9 mouse cellular contexts compared by ENCODE assay signal in the genomic region with DNA sequence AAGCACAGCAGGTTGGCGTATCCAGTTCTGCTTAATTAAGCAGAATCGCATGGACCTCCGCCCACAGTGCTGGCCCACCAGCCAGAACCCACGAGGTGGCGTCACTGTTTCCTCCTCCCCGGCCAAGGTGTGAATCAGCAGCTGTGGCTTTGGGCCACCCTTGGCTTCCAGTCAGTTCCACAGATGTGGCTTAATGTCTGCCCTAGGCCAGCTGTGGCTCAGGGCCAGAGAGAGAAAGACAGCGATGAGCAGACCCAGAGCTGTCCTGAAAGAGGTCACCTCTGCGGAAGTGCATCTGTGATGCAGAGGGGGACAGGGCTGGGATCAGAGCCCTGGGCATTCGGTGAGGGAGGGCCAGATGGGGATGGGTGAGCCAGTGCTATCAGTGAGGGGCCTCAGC. TPM values are rescaled to one million over a fixed set of nuclear protein-coding genes. Genes with fewer than 3 reads are reported as not detected.
DNase-seq lines count a peak whose midpoint lies in the region; ATAC-seq and TF ChIP-seq lines count a peak whose summit lies in the region.
"Had no signal": no experiment of that assay in that cellular context is flagged by ENCODE, and none has a peak within 500 bp of the region (broad histone marks: within the 10 kb centered on the region; RNA-seq: fewer than 3 reads in every experiment).

No protein-coding gene starts in this region.

- 0 out of 2 replicates have a peak, but pooled peaks have one; percentile 39 for ATAC-seq in embryonic facial prominence, embryonic 11.5 days (replicated peaks; ENCODE audit: insufficient number of reproducible peaks, low FRiP score, low TSS enrichment, low read depth)
- peak; percentile 66 for ATAC-seq in limb, embryonic 15.5 days (ENCODE audit: insufficient number of reproducible peaks, low FRiP score, low TSS enrichment, low read depth)
- ATAC-seq in CD4-positive, CD25-positive, alpha-beta regulatory T cell, adult 4 months: no peak

- peak; percentile 1 for TF ChIP-seq CTCF in C2C12 (IDR thresholded peaks at IDR 0.05; ENCODE audit: control insufficient read depth, insufficient read depth, insufficient read length)

- WGBS in embryonic facial prominence, embryonic 11.5 days: 72% methylated on average over 9 of the region's 9 CpGs
- 65% methylated on average over 9 of the region's 9 CpGs for WGBS in embryonic facial prominence, embryonic 10.5 days
- WGBS in limb, embryonic 15.5 days: 43% methylated on average over 9 of the region's 9 CpGs

- H3K9me3 ChIP-seq in embryonic facial prominence, embryonic 11.5 days (replicated peaks; ENCODE audit: control insufficient read depth, low read length): no peaks in the 10 kb centered on the region
- H3K9me3 ChIP-seq in embryonic facial prominence, embryonic 10.5 days: no peaks in the 10 kb centered on the region
- no peaks in the 10 kb centered on the region for H3K9me3 ChIP-seq in limb, embryonic 15.5 days
- H3K9me3 ChIP-seq: embryonic facial prominence, embryonic 13.5 days had no signal

- H3K4me2 ChIP-seq in embryonic facial prominence, embryonic 11.5 days (ENCODE audit: low read depth, low read length): no peak overlapping the region
- H3K4me2 ChIP-seq in limb, embryonic 15.5 days: no peak overlapping the region
- H3K4me2 ChIP-seq: embryonic facial prominence, embryonic 13.5 days had no signal

- peaks cover 90% of the 10 kb centered on the region for H3K79me2 ChIP-seq in C2C12 (ENCODE audit: control insufficient read depth, insufficient read depth)

- no peaks in the 10 kb centered on the region for H3K36me3 ChIP-seq in embryonic facial prominence, embryonic 11.5 days (replicated peaks; ENCODE audit: control insufficient read depth, insufficient read depth, low read depth, low read length)
- peaks cover 66% of the 10 kb centered on the region for H3K36me3 ChIP-seq in embryonic facial prominence, embryonic 10.5 days (replicated peaks)
- H3K36me3 ChIP-seq in C2C12 (ENCODE audit: control insufficient read depth, insufficient read depth): peaks cover 31% of the 10 kb centered on the region
- peaks cover 22% of the 10 kb centered on the region for H3K36me3 ChIP-seq in limb, embryonic 15.5 days

- H3K4me3 ChIP-seq in embryonic facial prominence, embryonic 11.5 days (ENCODE audit: low read depth, low read length): no peak overlapping the region
- no peak overlapping the region for H3K4me3 ChIP-seq in embryonic facial prominence, embryonic 10.5 days
- H3K4me3 ChIP-seq in C2C12 (ENCODE audit: insufficient read depth, poor library complexity, severe bottlenecking): no peak overlapping the region
- no peak overlapping the region for H3K4me3 ChIP-seq in limb, embryonic 15.5 days
- H3K4me3 ChIP-seq: embryonic facial prominence, embryonic 13.5 days had no signal

- H3K27me3 ChIP-seq in embryonic facial prominence, embryonic 11.5 days (ENCODE audit: control insufficient read depth, insufficient read depth, low read length): no peaks in the 10 kb centered on the region
- no peaks in the 10 kb centered on the region for H3K27me3 ChIP-seq in embryonic facial prominence, embryonic 10.5 days (replicated peaks; ENCODE audit: low read depth, poor library complexity, severe bottlenecking)
- no peaks in the 10 kb centered on the region for H3K27me3 ChIP-seq in C2C12 (ENCODE audit: control insufficient read depth, insufficient read depth, insufficient read length)
- H3K27me3 ChIP-seq in limb, embryonic 15.5 days: no peaks in the 10 kb centered on the region
- H3K27me3 ChIP-seq: embryonic facial prominence, embryonic 13.5 days had no signal

- DNase-seq in embryonic facial prominence, embryonic 11.5 days (ENCODE audit: low spot score): no peak
- DNase-seq in embryonic facial prominence, embryonic 10.5 days (ENCODE audit: low spot score): no peak
- DNase-seq in gastrocnemius, postnatal 10 days: peak; percentile 90
- DNase-seq in retina, postnatal 1 day: peak; percentile 56
- no peak for DNase-seq in thymus, postnatal 14 days

- H3K9ac ChIP-seq in embryonic facial prominence, embryonic 11.5 days (replicated peaks; ENCODE audit: low read length): no peak overlapping the region
- no peak overlapping the region for H3K9ac ChIP-seq in limb, embryonic 15.5 days
- H3K9ac ChIP-seq: embryonic facial prominence, embryonic 13.5 days had no signal

- no peak overlapping the region for H3ac ChIP-seq in C2C12 (ENCODE audit: control insufficient read depth, insufficient read length, low read depth)

- H3K79me3 ChIP-seq in C2C12 (ENCODE audit: low read depth): peaks cover 72% of the 10 kb centered on the region

- no peaks in the 10 kb centered on the region for H3K4me1 ChIP-seq in embryonic facial prominence, embryonic 11.5 days (ENCODE audit: control insufficient read depth, insufficient read depth, low read length)
- peaks cover 12% of the 10 kb centered on the region for H3K4me1 ChIP-seq in embryonic facial prominence, embryonic 10.5 days
- peaks cover 60% of the 10 kb centered on the region for H3K4me1 ChIP-seq in limb, embryonic 15.5 days

- H3K27ac ChIP-seq in embryonic facial prominence, embryonic 11.5 days (replicated peaks; ENCODE audit: low read depth, low read length): no peak overlapping the region
- no peak overlapping the region for H3K27ac ChIP-seq in embryonic facial prominence, embryonic 10.5 days (replicated peaks)
- H3K27ac ChIP-seq in limb, embryonic 15.5 days: peak overlapping the region; percentile 78
- H3K27ac ChIP-seq: embryonic facial prominence, embryonic 13.5 days had no signal

TF ChIP-seq in C2C12, 6 proteins besides CTCF, POLR2A, EP300 and RAD21:
- peak; percentile 85 for TF ChIP-seq MAX (IDR thresholded peaks at IDR 0.05)
- TF ChIP-seq USF1 (IDR thresholded peaks at IDR 0.05; ENCODE audit: low read depth): no peak
- TF ChIP-seq FOSL1 (IDR thresholded peaks at IDR 0.05; ENCODE audit: insufficient read depth, low read length, poor library complexity, severe bottlenecking): peak; percentile 57
- TF ChIP-seq MYOG (IDR thresholded peaks at IDR 0.05; ENCODE audit: control insufficient read depth, extremely low read depth, insufficient read length): no peak
- peak; percentile 63 for TF ChIP-seq MYOD1 (IDR thresholded peaks at IDR 0.05; ENCODE audit: control insufficient read depth, insufficient read length, low read depth)

RNA-seq across cellular contexts. Expression of gene Sh3pxd2b, which starts 10.1 kb away (rescaled TPM):
- 17.2 and 18.0 TPM in 2 replicates for polyA plus RNA-seq in embryonic facial prominence, embryonic 11.5 days (2014; fragmentation: Nextera tagmentation; extraction: Ambion mirVana)
- polyA plus RNA-seq in embryonic facial prominence, embryonic 10.5 days (2016; fragmentation: Nextera tagmentation; extraction: Ambion mirVana): 28.3 and 29.6 TPM in 2 replicates
- polyA plus RNA-seq in C2C12 (2012; fragmentation: generic; extraction: Trizol): 21.7 TPM
- 10 to 100 TPM; 25.1 to 32.5 TPM for total RNA-seq in gastrocnemius, postnatal 10 days (2021)
- 28.4 and 28.6 TPM in 2 replicates for polyA plus RNA-seq in limb, embryonic 15.5 days (2015; fragmentation: Nextera tagmentation; extraction: Ambion mirVana)
- polyA plus RNA-seq in CD4-positive, CD25-positive, alpha-beta regulatory T cell, adult 4 months (2017; shearing (Covaris generic)): under 1 TPM in 1 of 2 experiments, not detected in 1; 0.28 TPM

RNA-seq across cellular contexts. Expression of gene Hbq1a, which starts 57.8 kb away (rescaled TPM):
- polyA plus RNA-seq in embryonic facial prominence, embryonic 11.5 days (2014; fragmentation: Nextera tagmentation; extraction: Ambion mirVana): 0.50 TPM in 1 of 2 replicates, not detected in the other
- not detected in 2 replicates for polyA plus RNA-seq in embryonic facial prominence, embryonic 10.5 days (2016; fragmentation: Nextera tagmentation; extraction: Ambion mirVana)
- polyA plus RNA-seq in C2C12 (2012; fragmentation: generic; extraction: Trizol): 0.11 TPM
- total RNA-seq in gastrocnemius, postnatal 10 days (2021): not detected
- 0.78 and 0.79 TPM in 2 replicates for polyA plus RNA-seq in limb, embryonic 15.5 days (2015; fragmentation: Nextera tagmentation; extraction: Ambion mirVana)
- not detected for polyA plus RNA-seq in CD4-positive, CD25-positive, alpha-beta regulatory T cell, adult 4 months (2017; shearing (Covaris generic))

Comparison
In these comparisons a context has a peak if more than half of its experiments do, and no peak if none do; other contexts are left out.
1. DNase-seq: peak in gastrocnemius, postnatal 10 days (single experiment) and retina, postnatal 1 day (single experiment); none in embryonic facial prominence, embryonic 11.5 days (single experiment), embryonic facial prominence, embryonic 10.5 days (single experiment) and thymus, postnatal 14 days (single experiment).
2. RNA of gene Sh3pxd2b, which starts 10.1 kb away (polyA plus RNA-seq): 28.4 to 28.6 TPM in limb, embryonic 15.5 days, 28.3 to 29.6 TPM in embryonic facial prominence, embryonic 10.5 days, 21.7 TPM in C2C12 (single experiment) and 17.2 to 18.0 TPM in embryonic facial prominence, embryonic 11.5 days; 0.28 TPM in CD4-positive, CD25-positive, alpha-beta regulatory T cell, adult 4 months; every median in the first group is over 10 times any median in the second.